Mouse (Mus musculus): Measurements from ENCODE around the gene Ush1c. TPM values are rescaled to one million over a fixed set of nuclear protein-coding genes. Genes with fewer than 3 reads are reported as not detected.

Gene Ush1c
- total and polyA plus RNA-seq, 3 experiments, result not detected

DNA sequence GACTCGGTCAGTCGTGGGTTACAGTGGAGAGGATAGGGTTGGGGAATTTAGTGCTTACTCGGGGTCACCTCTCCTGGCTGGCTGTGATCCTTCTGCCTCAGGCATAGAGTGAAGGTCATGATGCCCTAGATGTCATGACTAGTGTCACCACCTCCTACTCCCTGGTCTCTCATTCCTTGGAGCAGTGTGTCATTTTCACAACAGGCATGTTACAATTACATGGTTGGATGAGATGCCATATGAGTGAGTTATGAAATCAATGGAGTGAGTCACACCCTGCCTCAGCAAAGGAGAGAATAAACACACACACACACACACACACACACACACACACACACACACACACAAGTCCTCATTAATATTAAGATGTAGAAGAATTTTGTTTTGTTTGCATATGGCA lies 9.3 kb upstream of the Ush1c start:
- Histone ChIP-seq H3K9ac (ENCODE audit: insufficient read depth, low read depth) (no peak overlapping the region), H3K9me3 (replicated peaks; ENCODE audit: low read length) (no peaks in the 10 kb centered on the region), H3K79me2 (replicated peaks; ENCODE audit: control insufficient read depth, extremely low read depth, insufficient read depth, poor library complexity, severe bottlenecking) (no peaks in the 10 kb centered on the region), H3K27ac (ENCODE audit: insufficient read depth, low read depth) (no peak overlapping the region), H3K27me3 (replicated peaks) (peaks cover 67% of the 10 kb centered on the region), H3K4me1 (ENCODE audit: control insufficient read depth in 1 of 2, insufficient read depth in 2 of 2) (peaks cover 3 to 6% of the 10 kb centered on the region in 2 experiments; a peak in 2 of 4 replicates), H3K4me2 (ENCODE audit: insufficient read depth, low read depth, poor library complexity, severe bottlenecking) (no peak overlapping the region), H3K4me3 (replicated peaks in 1 of 3; ENCODE audit: low read depth in 2 of 3, low read length in 2 of 3, poor library complexity in 1 of 3) (no peak overlapping the region), H3K36me3 (replicated peaks in 1 of 2; ENCODE audit: control insufficient read depth in 1 of 2, insufficient read depth in 1 of 2, low read length in 1 of 2) (no peaks in the 10 kb centered on the region)
- DNase-seq (ENCODE audit: extremely low read depth), result no peak
- TF ChIP-seq RCOR1 (conservative IDR thresholded peaks at IDR 0.05; ENCODE audit: low read depth, low read length), result no peak
- TF ChIP-seq ZNF384 (IDR thresholded peaks at IDR 0.05; ENCODE audit: low read depth, low read length), result no peak
- no peak for TF ChIP-seq TBP (conservative IDR thresholded peaks at IDR 0.05; ENCODE audit: low read depth, low read length)
- TF ChIP-seq UBTF (IDR thresholded peaks at IDR 0.05; ENCODE audit: low read depth, low read length), result no peak
- TF ChIP-seq USF1 (IDR thresholded peaks at IDR 0.05; ENCODE audit: low read depth, low read length), result no peak
- no peak for TF ChIP-seq ZMIZ1 (IDR thresholded peaks at IDR 0.05; ENCODE audit: low read depth, low read length)
- TF ChIP-seq RAD21 (IDR thresholded peaks at IDR 0.05; ENCODE audit: low read depth, low read length), result no peak
- TF ChIP-seq POLR2AphosphoS2 (IDR thresholded peaks at IDR 0.05; ENCODE audit: low read depth, low read length), result no peak
- TF ChIP-seq NELFE (IDR thresholded peaks at IDR 0.05; ENCODE audit: low read depth, low read length), result no peak
- in situ Hi-C loops (cut with MboI; ENCODE audit: low pct_ligation_motif_present, low pct_unique_long_range_greater_than_20kb, low sequenced_read_pairs), result no loop called here
- dilution Hi-C loops (cut with MboI; ENCODE audit: extremely low pct_ligation_motif_present, extremely low pct_unique_long_range_greater_than_20kb, low sequenced_read_pairs), result no loop called here

DNA sequence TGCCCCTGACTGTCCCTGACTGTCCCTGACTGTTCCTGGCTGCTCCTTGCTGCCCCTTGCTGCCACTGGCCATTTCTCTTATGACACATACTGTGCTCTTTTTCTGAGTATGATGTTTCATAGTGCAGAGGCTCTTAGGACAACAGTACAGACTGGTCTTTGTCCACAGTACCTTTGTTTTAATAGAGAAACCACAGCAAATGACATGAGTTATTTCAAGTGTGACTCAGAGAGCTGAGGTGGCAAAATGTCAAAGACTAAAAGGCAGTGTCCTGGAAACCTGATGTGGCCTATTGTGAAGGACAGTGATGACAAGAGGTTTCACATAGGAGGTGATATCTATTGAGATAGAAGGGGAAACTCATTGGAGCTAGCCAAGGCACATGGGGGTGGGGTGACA lies 8.6 kb upstream of the Ush1c start:
- Histone ChIP-seq H3K4me2 (ENCODE audit: insufficient read depth, low read depth, poor library complexity, severe bottlenecking) (no peak overlapping the region), H3K79me2 (replicated peaks; ENCODE audit: control insufficient read depth, extremely low read depth, insufficient read depth, poor library complexity, severe bottlenecking) (no peaks in the 10 kb centered on the region), H3K9ac (ENCODE audit: insufficient read depth, low read depth) (no peak overlapping the region), H3K4me1 (ENCODE audit: control insufficient read depth in 1 of 2, insufficient read depth in 2 of 2) (peaks cover 1 to 4% of the 10 kb centered on the region in 2 experiments; a peak in 2 of 4 replicates), H3K27ac (ENCODE audit: insufficient read depth, low read depth) (no peak overlapping the region), H3K36me3 (replicated peaks in 1 of 2; ENCODE audit: control insufficient read depth in 1 of 2, insufficient read depth in 1 of 2, low read length in 1 of 2) (no peaks in the 10 kb centered on the region), H3K27me3 (replicated peaks) (peaks cover 68% of the 10 kb centered on the region), H3K4me3 (replicated peaks in 1 of 3; ENCODE audit: low read depth in 2 of 3, low read length in 2 of 3, poor library complexity in 1 of 3) (no peak overlapping the region), H3K9me3 (replicated peaks; ENCODE audit: low read length) (no peaks in the 10 kb centered on the region)
- dilution Hi-C loops (cut with MboI; ENCODE audit: extremely low pct_ligation_motif_present, extremely low pct_unique_long_range_greater_than_20kb, low sequenced_read_pairs) (no loop called here), in situ Hi-C loops (cut with MboI; ENCODE audit: low pct_ligation_motif_present, low pct_unique_long_range_greater_than_20kb, low sequenced_read_pairs) (no loop called here)
- no peak for DNase-seq (ENCODE audit: extremely low read depth)
- TF ChIP-seq NRF1 (IDR thresholded peaks at IDR 0.05; ENCODE audit: low read depth, low read length) (no peak), PAX5 (IDR thresholded peaks at IDR 0.05; ENCODE audit: low read length) (no peak), MXI1 (IDR thresholded peaks at IDR 0.05; ENCODE audit: low read depth, low read length) (no peak), BHLHE40 (IDR thresholded peaks at IDR 0.05; ENCODE audit: low read depth, low read length) (no peak), SMC3 (IDR thresholded peaks at IDR 0.05; ENCODE audit: low read depth, low read length) (no peak), CHD1 (IDR thresholded peaks at IDR 0.05; ENCODE audit: low read depth, low read length) (no peak)

GRCm38 (mm10) chr7:46240696-46241095 lies 2.4 kb upstream of the Ush1c start, which contains the start of gene Otog:
TSS of gene Otog (plus strand) at chr7:46240987.
- DNase-seq (ENCODE audit: extremely low read depth), result no peak
- H3K79me2 ChIP-seq (replicated peaks; ENCODE audit: control insufficient read depth, extremely low read depth, insufficient read depth, poor library complexity, severe bottlenecking), result no peaks in the 10 kb centered on the region
- H3K27ac ChIP-seq (ENCODE audit: insufficient read depth, low read depth), result no peak within 1 kb of the TSS
- dilution Hi-C loops (cut with MboI; ENCODE audit: extremely low pct_ligation_motif_present, extremely low pct_unique_long_range_greater_than_20kb, low sequenced_read_pairs) (no loop called here), in situ Hi-C loops (cut with MboI; ENCODE audit: low pct_ligation_motif_present, low pct_unique_long_range_greater_than_20kb, low sequenced_read_pairs) (no loop called here)
- H3K9me3 ChIP-seq (replicated peaks; ENCODE audit: low read length), result no peaks in the 10 kb centered on the region
- H3K27me3 ChIP-seq (replicated peaks), result peaks cover 79% of the 10 kb centered on the region
- no peaks in the 10 kb centered on the region for H3K4me1 ChIP-seq (ENCODE audit: control insufficient read depth in 1 of 2, insufficient read depth in 2 of 2)
- no peak within 1 kb of the TSS for H3K4me3 ChIP-seq (replicated peaks in 1 of 3; ENCODE audit: low read depth in 2 of 3, low read length in 2 of 3, poor library complexity in 1 of 3)
- no peak within 1 kb of the TSS for H3K9ac ChIP-seq (ENCODE audit: insufficient read depth, low read depth)
- H3K36me3 ChIP-seq (replicated peaks in 1 of 2; ENCODE audit: control insufficient read depth in 1 of 2, insufficient read depth in 1 of 2, low read length in 1 of 2), result no peaks in the 10 kb centered on the region
- H3K4me2 ChIP-seq (ENCODE audit: insufficient read depth, low read depth, poor library complexity, severe bottlenecking), result no peak within 1 kb of the TSS
- TF ChIP-seq RCOR1 (conservative IDR thresholded peaks at IDR 0.05; ENCODE audit: low read depth, low read length), result no peak

Measured in CH12.LX (cell line).